Mouse (Mus musculus) heart, adult 2 months (tissue): ENCODE results near the gene LTO1. TPM values are rescaled to one million over a fixed set of nuclear protein-coding genes. Genes with fewer than 3 reads are reported as not detected.

Experiments used
- DNase-seq, 2 experiments: peaks; one replicate each; pipeline ENCODE4 v3.0.0; 2021
- H3K27ac ChIP-seq: fragments of 200-600 bp; 2 replicates; pipeline ENCODE4 v1.8.1; 2022
- H3K27me3 ChIP-seq: fragments of 200-500 bp; 2 replicates; pipeline ENCODE4 v1.6.1; 2012; ENCODE audit warnings: mild to moderate bottlenecking, low read length, inconsistent platforms, mixed read lengths; ENCODE audit not compliant: control insufficient read depth, insufficient read depth
- H3K36me3 ChIP-seq: fragments of 200-500 bp; 2 replicates; pipeline ENCODE4 v1.6.1; 2012; ENCODE audit warnings: low read length, inconsistent platforms; ENCODE audit not compliant: control insufficient read depth, insufficient read depth
- H3K4me1 ChIP-seq: fragments of 200-500 bp; 2 replicates; pipeline ENCODE4 v1.6.1; 2011; ENCODE audit warnings: low read length; ENCODE audit not compliant: control insufficient read depth, insufficient read depth
- H3K4me3 ChIP-seq: fragments of 200-600 bp; 2 replicates; pipeline ENCODE4 v1.8.1; 2022
- H3K79me2 ChIP-seq: fragments of 200-500 bp; replicated peaks from 2 replicates; pipeline ENCODE4 v1.6.1; 2012; ENCODE audit warnings: mild to moderate bottlenecking, inconsistent platforms, low read length, moderate library complexity, mixed read lengths; ENCODE audit not compliant: control insufficient read depth, insufficient read depth
- H3K9ac ChIP-seq: fragments of 200-500 bp; 2 replicates; pipeline ENCODE4 v1.6.1; 2012; ENCODE audit warnings: low read depth, mild to moderate bottlenecking, control low read depth, inconsistent platforms, low read length, mixed read lengths
- CTCF ChIP-seq: fragments of 200-600 bp; IDR thresholded peaks from 2 replicates; pipeline ENCODE4 v1.8.1; 2022; ENCODE audit warnings: antibody characterized with exemption, mild to moderate bottlenecking, moderate library complexity
- EP300 ChIP-seq: fragments of 200-500 bp; IDR thresholded peaks from 2 replicates; pipeline ENCODE4 v1.6.1; 2011; ENCODE audit warnings: low read depth, low read length, control low read depth; ENCODE audit not compliant: insufficient read depth
- POLR2A ChIP-seq: fragments of 200-500 bp; IDR thresholded peaks from 2 replicates; pipeline ENCODE4 v1.6.1; 2011; ENCODE audit warnings: mild to moderate bottlenecking, low read depth, low read length, control low read depth; ENCODE audit not compliant: insufficient read depth
- WGBS: fragments of 180-500 bp; shearing (Covaris S2); methylation state at CpG from one replicate; pipeline ENCODE4 v1.1.7; 2018; 5-methylcytosine and 5-hydroxymethylcytosine counted together
- intact Hi-C: fragments of 180-260 bp; cut with DNase I; formaldehyde crosslinking; loops from one replicate; pipeline ENCODE4 v1.15.1; 2025
- polyA plus RNA-seq: library from polyadenylated mRNA; depleted of rRNA; stranded (reverse); fragments of >200 nt; gene quantifications from 2 replicates; pipeline ENCODE4 v1.2.3, GENCODE M21; 2012
- total RNA-seq, 2 experiments: library from RNA; stranded (reverse); gene quantifications; 2 replicates each; pipeline ENCODE4 v1.2.3; 2021

The LTO1 gene
- total and polyA plus RNA-seq, 3 experiments: 12.1 to 13.1 (median 12.5) TPM

DNA sequence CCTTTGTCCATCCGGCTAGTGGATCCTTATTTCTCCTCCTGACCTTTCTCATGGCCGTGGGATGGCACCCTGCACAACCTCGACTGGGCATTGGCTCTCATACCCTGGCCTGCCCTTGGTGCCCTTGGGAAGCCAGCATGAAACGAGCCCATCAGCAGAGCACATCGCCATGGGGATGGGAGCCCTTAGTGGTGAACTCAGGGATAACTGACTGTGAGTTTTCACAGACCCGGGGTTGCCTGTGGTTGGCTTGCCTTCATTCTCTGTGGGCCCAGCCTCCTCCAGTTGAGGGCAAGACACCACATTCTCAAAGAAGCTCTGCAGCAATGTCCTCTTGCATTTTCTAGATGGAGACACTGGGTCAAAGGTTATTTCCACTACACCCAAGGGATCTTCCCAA, 22.6 kb upstream of the LTO1 start:
- no peak overlapping the region for H3K27ac ChIP-seq
- no peak for DNase-seq
- no peak for TF ChIP-seq CTCF
- no peak for TF ChIP-seq POLR2A
- no peak for TF ChIP-seq EP300
- no peaks in the 10 kb centered on the region for H3K4me1 ChIP-seq
- H3K9ac ChIP-seq: no peak overlapping the region
- intact Hi-C loops: loop anchor here (5.0 kb wide), 1 partner anchor 110 kb away; no protein-coding TSS in a partner anchor
- H3K4me3 ChIP-seq: no peak overlapping the region
- H3K36me3 ChIP-seq: no peaks in the 10 kb centered on the region
- no peaks in the 10 kb centered on the region for H3K79me2 ChIP-seq
- H3K27me3 ChIP-seq: 0 out of 2 replicates have a peak, but pooled peaks cover 7% of the 10 kb centered on the region
- WGBS: 58% methylated on average over 6 of the region's 6 CpGs

DNA sequence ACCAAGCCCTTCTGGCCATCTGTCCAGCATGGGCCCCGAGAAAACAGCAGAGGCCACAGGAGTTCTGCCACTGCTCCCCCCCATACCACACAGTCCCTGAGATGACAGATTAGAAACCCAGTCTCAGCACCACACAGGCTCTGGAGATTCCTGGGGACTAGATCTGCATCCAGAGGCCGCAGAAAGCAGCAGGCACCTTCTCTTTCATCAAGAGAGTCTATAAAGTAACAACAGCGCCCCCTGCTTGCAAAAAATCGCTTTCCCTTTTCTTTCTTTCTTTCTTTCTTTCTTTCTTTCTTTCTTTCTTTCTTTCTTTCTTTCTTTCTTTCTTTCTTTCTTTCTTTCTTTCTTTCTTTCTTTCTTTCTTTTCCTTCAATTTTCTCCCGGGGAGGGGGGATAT, 20.7 kb upstream of the LTO1 start:
- WGBS: 12% methylated on average over 5 of the region's 5 CpGs
- no peak overlapping the region for H3K27ac ChIP-seq
- TF ChIP-seq CTCF (peak; percentile 70), POLR2A (no peak), EP300 (no peak)
- H3K27me3 ChIP-seq: 0 out of 2 replicates have a peak, but pooled peaks cover 7% of the 10 kb centered on the region
- H3K9ac ChIP-seq: no peak overlapping the region
- no peak overlapping the region for H3K4me3 ChIP-seq
- H3K36me3 ChIP-seq: no peaks in the 10 kb centered on the region
- no peaks in the 10 kb centered on the region for H3K4me1 ChIP-seq
- intact Hi-C loops: loop anchor here (1.0 to 5.0 kb wide), 4 partner anchors 47 to 308 kb away; partner anchors contain the start of gene Fgf4
- H3K79me2 ChIP-seq: no peaks in the 10 kb centered on the region
- DNase-seq: peak in 1 of 2 experiments; percentile 27

DNA sequence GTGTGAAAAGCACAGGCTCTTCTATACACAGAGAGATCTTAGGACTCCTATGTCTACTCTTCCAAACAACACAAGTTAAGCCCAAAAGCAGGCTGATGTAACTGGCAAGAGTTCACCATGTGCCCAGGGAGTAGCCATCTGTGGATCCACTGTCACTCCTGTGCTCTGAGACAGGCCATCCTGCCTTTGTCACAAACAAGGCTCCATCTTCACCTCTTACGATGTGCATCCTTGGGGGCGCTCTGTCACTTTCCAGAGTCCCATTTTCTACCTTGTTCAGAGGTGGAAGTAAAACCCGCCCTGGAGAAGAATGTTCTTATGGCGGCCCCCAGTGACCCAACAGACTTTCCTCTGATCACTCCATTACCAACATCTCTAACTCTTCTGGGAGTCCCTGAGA, 20.2 kb upstream of the LTO1 start:
- H3K9ac ChIP-seq: no peak overlapping the region
- intact Hi-C loops: loop anchor here (1.0 to 5.0 kb wide), 4 partner anchors 48 to 308 kb away; partner anchors contain the start of gene Fgf4
- DNase-seq: no peak
- 8% methylated on average over 4 of the region's 4 CpGs for WGBS
- no peak overlapping the region for H3K4me3 ChIP-seq
- H3K36me3 ChIP-seq: no peaks in the 10 kb centered on the region
- no peaks in the 10 kb centered on the region for H3K4me1 ChIP-seq
- H3K27ac ChIP-seq: no peak overlapping the region
- no peaks in the 10 kb centered on the region for H3K79me2 ChIP-seq
- TF ChIP-seq POLR2A (no peak), CTCF (no peak)
- 0 out of 2 replicates have a peak, but pooled peaks cover 7% of the 10 kb centered on the region for H3K27me3 ChIP-seq

DNA sequence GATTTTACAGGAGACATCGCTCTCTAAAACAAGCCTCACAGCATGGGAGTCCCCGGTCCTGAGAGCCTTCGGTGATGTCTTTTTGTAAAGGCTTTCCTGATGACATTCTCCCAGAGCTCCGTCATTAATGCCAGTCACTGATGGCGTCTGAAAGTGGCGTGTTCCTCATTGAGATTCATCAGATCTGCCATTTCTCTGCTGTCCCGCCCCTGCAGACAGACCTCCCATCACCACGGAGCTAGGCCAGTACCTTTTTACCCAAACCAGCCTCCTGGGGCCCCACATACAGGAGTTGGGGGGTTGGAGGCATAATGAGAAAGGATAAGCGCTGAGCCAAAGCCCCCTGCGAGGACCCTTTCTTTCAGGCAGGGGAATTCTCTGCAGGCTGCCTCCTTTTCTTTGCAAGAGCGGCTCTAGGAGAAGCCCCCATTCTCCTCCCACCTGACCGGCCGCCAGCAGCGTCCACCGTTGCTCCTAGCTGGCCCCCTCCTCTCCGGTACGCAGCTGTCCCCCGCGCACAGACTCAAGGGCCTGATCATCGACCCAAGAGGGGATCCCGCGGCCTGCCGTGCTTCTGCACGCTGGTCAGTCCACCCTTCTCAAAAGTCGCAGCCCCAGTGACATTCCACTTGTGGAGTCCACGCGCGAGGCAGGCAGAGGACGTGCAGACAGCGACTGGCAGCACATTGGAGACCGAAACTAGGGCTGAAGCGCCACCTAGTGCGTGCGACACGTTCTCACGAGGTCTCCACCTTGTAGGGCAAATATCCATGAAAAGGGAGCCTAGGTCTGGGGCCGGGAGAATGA, 19.4 kb upstream of the LTO1 start:
- no peaks in the 10 kb centered on the region for H3K4me1 ChIP-seq
- H3K79me2 ChIP-seq: no peaks in the 10 kb centered on the region
- 2% methylated on average over 37 of the region's 37 CpGs for WGBS
- TF ChIP-seq POLR2A: no peak
- peak; percentile 84 for TF ChIP-seq CTCF
- no peaks in the 10 kb centered on the region for H3K36me3 ChIP-seq
- H3K27ac ChIP-seq: no peak overlapping the region
- peak overlapping the region; percentile 52 for H3K4me3 ChIP-seq
- peak overlapping the region; percentile 41; the same call in 1 of the 2 replicates for H3K9ac ChIP-seq
- intact Hi-C loops: loop anchor here (2.0 kb wide), 1 partner anchor 49 kb away; the partner anchor contains the start of gene Fgf4
- peak; percentile 66 to 80 for DNase-seq
- H3K27me3 ChIP-seq: 0 out of 2 replicates have a peak, but pooled peaks cover 7% of the 10 kb centered on the region

DNA sequence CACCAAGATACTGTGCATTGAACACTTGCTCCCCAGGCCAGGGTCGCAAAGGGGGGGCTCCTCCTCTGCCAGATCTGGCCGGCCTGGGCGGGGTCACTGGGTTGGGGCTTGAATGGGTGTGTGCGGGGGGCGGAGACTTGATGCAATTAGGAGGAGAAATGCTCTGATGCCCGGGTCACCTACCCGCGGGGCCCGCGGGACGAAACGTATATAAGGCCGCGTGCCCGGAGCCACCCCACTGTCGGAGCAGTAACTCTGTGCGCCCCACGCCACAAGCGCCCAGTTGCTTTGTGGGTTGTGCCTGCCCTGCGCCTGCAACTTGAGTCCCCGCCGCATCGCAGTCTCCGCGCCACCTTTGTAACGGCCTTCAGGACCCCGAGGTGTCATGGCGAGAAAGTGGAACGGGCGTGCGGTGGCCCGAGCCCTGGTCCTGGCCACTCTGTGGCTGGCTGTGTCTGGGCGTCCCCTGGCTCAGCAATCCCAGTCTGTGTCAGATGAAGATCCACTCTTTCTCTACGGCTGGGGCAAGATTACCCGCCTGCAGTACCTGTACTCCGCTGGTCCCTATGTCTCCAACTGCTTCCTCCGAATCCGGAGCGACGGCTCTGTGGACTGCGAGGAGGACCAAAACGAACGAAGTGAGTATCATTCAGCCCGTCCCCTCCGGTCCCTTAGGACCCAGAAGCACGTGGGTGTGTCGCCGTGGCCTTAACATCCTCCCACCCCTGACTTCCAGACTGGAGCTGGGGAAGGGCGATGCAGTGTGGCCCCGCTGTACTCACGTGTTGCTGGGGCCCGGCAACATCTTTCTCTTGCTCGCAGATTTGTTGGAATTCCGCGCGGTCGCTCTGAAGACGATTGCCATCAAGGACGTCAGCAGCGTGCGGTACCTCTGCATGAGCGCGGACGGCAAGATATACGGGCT, 18.3 kb upstream of the LTO1 start, which contains the start of gene Fgf15:
Gene Fgf15, plus strand, starts transcription at position 238 of the 925 bp plus-strand sequence.
- intact Hi-C loops: no loop called here
- peak in 1 of 2 experiments; percentile 32 for DNase-seq
- TF ChIP-seq EP300 (no peak), POLR2A (no peak), CTCF (no peak)
- H3K79me2 ChIP-seq: no peaks in the 10 kb centered on the region
- peak within 1 kb of the TSS; percentile 52 for H3K4me3 ChIP-seq
- under 1% methylated on average over 65 of the region's 65 CpGs for WGBS
- H3K27ac ChIP-seq: no peak within 1 kb of the TSS
- H3K4me1 ChIP-seq: no peaks in the 10 kb centered on the region
- peak within 1 kb of the TSS; percentile 41; the same call in 1 of the 2 replicates for H3K9ac ChIP-seq
- no peaks in the 10 kb centered on the region for H3K36me3 ChIP-seq
- H3K27me3 ChIP-seq: 0 out of 2 replicates have a peak, but pooled peaks cover 7% of the 10 kb centered on the region

DNA sequence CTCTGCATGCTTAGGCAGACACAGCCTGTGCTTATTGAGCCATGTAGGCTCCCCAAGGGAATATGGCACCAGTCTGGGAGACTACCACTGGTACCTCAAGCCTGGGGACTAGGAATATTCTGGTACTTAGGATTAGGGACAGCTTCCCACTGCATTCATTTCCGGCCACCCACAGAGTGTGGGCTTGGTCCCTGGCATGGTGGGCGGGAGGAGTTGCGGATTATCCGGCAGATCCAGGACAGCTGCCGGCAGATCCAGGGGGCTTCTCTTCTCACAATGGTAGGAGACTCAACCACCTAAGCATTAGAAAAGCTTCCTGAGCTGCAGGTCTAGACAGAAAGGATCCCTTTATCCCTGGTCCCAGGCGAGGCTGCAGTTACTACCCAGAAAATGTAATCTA, 16.4 kb upstream of the LTO1 start:
- TF ChIP-seq EP300 (no peak), POLR2A (no peak), CTCF (no peak)
- H3K4me3 ChIP-seq: no peak overlapping the region
- no peak overlapping the region for H3K9ac ChIP-seq
- no peak for DNase-seq
- H3K79me2 ChIP-seq: no peaks in the 10 kb centered on the region
- H3K27ac ChIP-seq: no peak overlapping the region
- no peaks in the 10 kb centered on the region for H3K36me3 ChIP-seq
- intact Hi-C loops: no loop called here
- H3K4me1 ChIP-seq: no peaks in the 10 kb centered on the region
- WGBS: 67% methylated on average over 6 of the region's 6 CpGs
- H3K27me3 ChIP-seq: 0 out of 2 replicates have a peak, but pooled peaks cover 7% of the 10 kb centered on the region
